ENCODE assay signal across 8 mouse cellular contexts in the genomic region with DNA sequence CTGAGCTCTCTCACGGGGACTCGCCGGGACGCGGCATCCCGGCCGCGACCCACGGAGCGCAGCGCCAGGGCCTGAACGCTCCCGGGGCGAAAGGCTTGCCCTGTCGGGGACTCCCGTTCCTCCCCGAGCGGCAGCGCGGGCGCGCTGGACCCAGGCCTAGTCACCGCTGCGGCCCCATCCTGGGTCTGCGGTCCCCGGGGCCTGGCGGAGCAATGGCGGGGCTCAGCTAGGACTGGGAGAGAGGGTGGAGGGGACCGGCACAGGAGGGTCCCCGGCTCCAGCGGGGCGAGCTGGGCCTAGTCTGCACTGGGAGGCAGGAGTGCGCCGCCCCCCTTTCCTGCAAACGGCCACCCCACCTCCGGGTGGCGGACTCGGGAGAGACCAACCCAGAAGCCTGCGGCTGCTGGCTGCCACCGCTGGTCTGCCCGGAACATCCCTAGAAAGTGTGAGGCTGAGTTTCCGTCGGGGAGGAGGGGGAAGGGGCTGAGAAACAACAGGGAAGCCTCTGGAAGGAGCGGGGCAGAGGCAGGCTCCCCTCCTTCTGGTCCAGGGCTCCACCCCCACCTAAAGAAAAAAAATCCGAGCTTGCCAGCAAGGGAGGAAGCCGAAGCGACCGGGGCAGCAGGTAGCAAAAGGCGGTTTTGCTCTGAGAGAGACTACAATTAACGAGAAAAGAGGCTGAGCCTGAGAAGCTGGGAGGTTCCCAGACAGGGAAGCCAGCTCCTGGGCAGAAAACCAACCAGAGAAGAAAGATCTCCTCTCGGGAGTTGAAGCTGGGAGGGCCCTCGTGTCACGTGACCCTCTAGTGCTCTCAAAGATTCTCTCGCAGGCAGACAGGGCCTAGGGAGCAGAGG.
DNase-seq lines count a peak whose midpoint lies in the region; ATAC-seq lines count a peak whose summit lies in the region.

No protein-coding gene starts in this region.

- H3K9ac ChIP-seq in midbrain, embryonic 14.5 days (replicated peaks; ENCODE audit: low read length), result peak overlapping the region; percentile 96

- WGBS in limb, embryonic 10.5 days, result under 1% methylated on average over 53 of the region's 54 CpGs
- WGBS in midbrain, embryonic 14.5 days, result 1% methylated on average over 49 of the region's 54 CpGs

- ATAC-seq in CD4-positive, CD25-positive, alpha-beta regulatory T cell, adult 4 months, result no peak
- ATAC-seq in midbrain, embryonic 14.5 days (ENCODE audit: low FRiP score, low TSS enrichment), result peak; percentile 82

- no peaks in the 10 kb centered on the region for H3K36me3 ChIP-seq in limb, embryonic 10.5 days
- no peaks in the 10 kb centered on the region for H3K36me3 ChIP-seq in midbrain, embryonic 14.5 days (ENCODE audit: control insufficient read depth, insufficient read depth, low read length)

- peak; percentile 3 for DNase-seq in CD4-positive, CD25-positive, alpha-beta regulatory T cell, adult 2 months (ENCODE audit: low read depth, low spot score)
- DNase-seq in embryo, embryonic 9.5 days (ENCODE audit: extremely low spot score), result peak; percentile 85
- DNase-seq in heart, adult 11 months, result peak; percentile 99
- peak; percentile 92 for DNase-seq in kidney, adult 11 months
- DNase-seq in limb, embryonic 10.5 days (ENCODE audit: low spot score), result peak; percentile 85
- DNase-seq in midbrain, embryonic 14.5 days, result peak; percentile 89
- DNase-seq in spleen, postnatal 4 days (ENCODE audit: low spot score in 2 of 2), result peak; percentile 38 to 72

- H3K4me1 ChIP-seq in limb, embryonic 10.5 days, result peaks cover 34% of the 10 kb centered on the region
- peaks cover 23% of the 10 kb centered on the region for H3K4me1 ChIP-seq in midbrain, embryonic 14.5 days (ENCODE audit: control insufficient read depth, insufficient read depth, low read length)

- H3K4me3 ChIP-seq in limb, embryonic 10.5 days, result peak overlapping the region; percentile 90
- H3K4me3 ChIP-seq in midbrain, embryonic 14.5 days (replicated peaks; ENCODE audit: low read depth, low read length), result peak overlapping the region; percentile 70

- H3K27ac ChIP-seq in limb, embryonic 10.5 days, result peak overlapping the region; percentile 99
- H3K27ac ChIP-seq in midbrain, embryonic 14.5 days (replicated peaks; ENCODE audit: low read depth, low read length), result peak overlapping the region; percentile 99

- no peaks in the 10 kb centered on the region for H3K9me3 ChIP-seq in limb, embryonic 10.5 days (replicated peaks)
- H3K9me3 ChIP-seq in midbrain, embryonic 14.5 days (ENCODE audit: control insufficient read depth, low read length), result no peaks in the 10 kb centered on the region

- peak overlapping the region; percentile 98 for H3K4me2 ChIP-seq in midbrain, embryonic 14.5 days (ENCODE audit: low read length)

- no peaks in the 10 kb centered on the region for H3K27me3 ChIP-seq in limb, embryonic 10.5 days (ENCODE audit: low read depth, poor library complexity, severe bottlenecking)
- H3K27me3 ChIP-seq in midbrain, embryonic 14.5 days (ENCODE audit: control insufficient read depth, insufficient read depth, low read length), result no peaks in the 10 kb centered on the region

Comparison
In these comparisons a context has a peak if more than half of its experiments do, and no peak if none do; other contexts are left out.
1. DNase-seq: peak in every context shown above with its lines; median percentile 99 in heart, adult 11 months; 92 in kidney, adult 11 months; 89 in midbrain, embryonic 14.5 days; 85 in embryo, embryonic 9.5 days; 85 in limb, embryonic 10.5 days; 55 in spleen, postnatal 4 days; 3 in CD4-positive, CD25-positive, alpha-beta regulatory T cell, adult 2 months.